Mouse (Mus musculus): ENCODE results near the gene Prss22. TPM values are rescaled to one million over a fixed set of nuclear protein-coding genes. Genes with fewer than 3 reads are reported as not detected.

Prss22 gene
- total RNA-seq, 1 experiment: 0.85 TPM

DNA sequence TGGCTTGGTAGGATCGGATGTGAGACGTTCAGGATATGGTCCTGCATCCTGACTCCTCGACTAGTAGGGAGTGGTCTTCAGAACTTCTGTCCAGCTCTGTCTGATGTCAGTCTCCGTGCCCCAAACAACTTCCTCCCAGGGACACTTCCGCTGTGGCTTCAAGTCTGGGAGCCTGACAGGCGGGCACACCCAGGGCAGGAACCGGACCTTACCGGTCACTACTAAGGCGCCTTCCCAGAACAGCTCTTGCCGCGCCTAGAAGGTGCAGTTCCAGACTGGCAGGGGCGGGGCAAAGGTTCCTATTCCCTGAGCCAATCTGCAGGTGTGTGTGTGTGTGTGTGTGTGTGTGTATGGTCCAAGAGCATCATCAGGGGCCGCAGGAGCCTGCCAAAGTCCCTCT is 39.5 kb upstream of the Prss22 start:
- in situ Hi-C loops (cut with MboI; ENCODE audit: low sequenced_read_pairs in 2 of 2, unreplicated experiment in 2 of 2): no loop called here
- Histone ChIP-seq H3K27ac (ENCODE audit: insufficient read depth, low read depth, low read length, poor library complexity, severe bottlenecking) (no peak overlapping the region), H3K4me3 (ENCODE audit: insufficient read depth in 1 of 2, low read depth in 1 of 2, low read length in 2 of 2, poor library complexity in 1 of 2, severe bottlenecking in 1 of 2) (no peak overlapping the region; a peak in 1 of 4 replicates), H3K9ac (ENCODE audit: insufficient read depth, low read depth, low read length, poor library complexity, severe bottlenecking) (no peak overlapping the region), H3K4me1 (ENCODE audit: control insufficient read depth in 2 of 2, insufficient read depth in 2 of 2, low read length in 2 of 2, poor library complexity in 1 of 2) (peaks cover 0 to 6% of the 10 kb centered on the region in 2 experiments; a peak in 1 of 4 replicates), H3K9me3 (ENCODE audit: control insufficient read depth, insufficient read depth, low read depth, low read length) (no peaks in the 10 kb centered on the region), H3K36me3 (ENCODE audit: control insufficient read depth, insufficient read depth, low read length, poor library complexity, severe bottlenecking) (no peaks in the 10 kb centered on the region)
- DNase-seq (ENCODE audit: low read depth, low spot score): no peak
- TF ChIP-seq CHD2 (IDR thresholded peaks at IDR 0.05; ENCODE audit: low read depth, low read length) (no peak), ZNF384 (IDR thresholded peaks at IDR 0.05; ENCODE audit: low read depth, low read length) (no peak), HCFC1 (IDR thresholded peaks at IDR 0.05; ENCODE audit: borderline replicate concordance, insufficient read depth, low read length) (no peak), MAFK (IDR thresholded peaks at IDR 0.05; ENCODE audit: insufficient read depth, low read depth, low read length) (no peak), ZC3H11A (IDR thresholded peaks at IDR 0.05; ENCODE audit: borderline replicate concordance, low read depth, low read length) (no peak)

DNA sequence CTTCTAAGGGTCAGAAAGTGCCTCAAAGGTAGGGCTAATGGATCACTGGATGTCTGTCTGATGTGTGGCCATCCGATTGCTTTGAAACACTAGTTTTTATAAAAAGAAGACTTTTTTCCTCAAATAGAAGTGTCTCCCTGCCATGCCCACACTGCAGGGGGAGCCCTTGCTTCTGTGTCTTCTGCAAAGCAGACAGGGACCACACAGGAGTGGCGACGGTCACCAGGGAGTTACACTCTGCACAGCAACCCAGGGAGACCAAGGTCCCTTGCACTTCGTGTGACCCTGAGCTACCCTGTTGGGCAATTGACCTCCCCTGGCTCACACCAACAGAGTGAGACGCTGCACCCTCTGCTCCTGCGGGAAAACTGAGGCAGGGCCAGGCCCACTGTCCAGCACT is 39.1 kb upstream of the Prss22 start:
- TF ChIP-seq ZC3H11A (IDR thresholded peaks at IDR 0.05; ENCODE audit: borderline replicate concordance, low read depth, low read length): no peak
- no peak for TF ChIP-seq CHD2 (IDR thresholded peaks at IDR 0.05; ENCODE audit: low read depth, low read length)
- no peak for TF ChIP-seq MAFK (IDR thresholded peaks at IDR 0.05; ENCODE audit: insufficient read depth, low read depth, low read length)
- no peak for TF ChIP-seq ZNF384 (IDR thresholded peaks at IDR 0.05; ENCODE audit: low read depth, low read length)
- in situ Hi-C loops (cut with MboI; ENCODE audit: low sequenced_read_pairs in 2 of 2, unreplicated experiment in 2 of 2): no loop called here

DNA sequence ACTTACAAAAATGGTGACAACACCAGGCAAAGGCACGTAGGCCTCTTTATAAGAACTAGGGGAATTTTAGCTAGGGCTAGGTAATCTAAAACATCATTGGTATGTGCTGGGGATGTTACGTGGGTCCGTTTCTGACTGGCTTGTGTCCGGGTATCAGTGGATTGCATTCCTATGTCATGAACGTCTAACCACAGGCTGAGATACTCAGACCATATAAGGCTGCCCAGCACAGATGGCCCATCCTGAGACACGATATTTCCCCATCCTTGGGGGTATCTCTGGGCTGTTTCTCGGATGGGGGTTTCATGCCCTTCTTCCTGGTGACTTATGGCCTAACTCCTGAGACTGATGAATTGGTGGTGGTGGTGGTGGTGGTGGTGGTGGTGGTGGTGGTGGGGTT is 37.2 kb upstream of the Prss22 start:
- in situ Hi-C loops (cut with MboI; ENCODE audit: low sequenced_read_pairs in 2 of 2, unreplicated experiment in 2 of 2): no loop called here
- Histone ChIP-seq H3K4me1 (ENCODE audit: control insufficient read depth in 2 of 2, insufficient read depth in 2 of 2, low read length in 2 of 2, poor library complexity in 1 of 2) (peaks cover 0 to 11% of the 10 kb centered on the region in 2 experiments; a peak in 2 of 4 replicates), H3K27ac (ENCODE audit: insufficient read depth, low read depth, low read length, poor library complexity, severe bottlenecking) (no peak overlapping the region), H3K9ac (ENCODE audit: insufficient read depth, low read depth, low read length, poor library complexity, severe bottlenecking) (no peak overlapping the region), H3K4me3 (ENCODE audit: insufficient read depth in 1 of 2, low read depth in 1 of 2, low read length in 2 of 2, poor library complexity in 1 of 2, severe bottlenecking in 1 of 2) (no peak overlapping the region), H3K36me3 (ENCODE audit: control insufficient read depth, insufficient read depth, low read length, poor library complexity, severe bottlenecking) (no peaks in the 10 kb centered on the region), H3K9me3 (ENCODE audit: control insufficient read depth, insufficient read depth, low read depth, low read length) (no peaks in the 10 kb centered on the region)
- no peak for DNase-seq (ENCODE audit: low read depth, low spot score)
- TF ChIP-seq CHD2 (IDR thresholded peaks at IDR 0.05; ENCODE audit: low read depth, low read length) (no peak), HCFC1 (IDR thresholded peaks at IDR 0.05; ENCODE audit: borderline replicate concordance, insufficient read depth, low read length) (no peak), ZC3H11A (IDR thresholded peaks at IDR 0.05; ENCODE audit: borderline replicate concordance, low read depth, low read length) (no peak), MAFK (IDR thresholded peaks at IDR 0.05; ENCODE audit: insufficient read depth, low read depth, low read length) (no peak), ZNF384 (IDR thresholded peaks at IDR 0.05; ENCODE audit: low read depth, low read length) (no peak)

More for the DNA sequence above, 39.1 kb upstream of the Prss22 start:
- Histone ChIP-seq H3K4me3 (ENCODE audit: insufficient read depth in 1 of 2, low read depth in 1 of 2, low read length in 2 of 2, poor library complexity in 1 of 2, severe bottlenecking in 1 of 2) (no peak overlapping the region; a peak in 1 of 4 replicates), H3K27ac (ENCODE audit: insufficient read depth, low read depth, low read length, poor library complexity, severe bottlenecking) (no peak overlapping the region), H3K9me3 (ENCODE audit: control insufficient read depth, insufficient read depth, low read depth, low read length) (no peaks in the 10 kb centered on the region), H3K4me1 (ENCODE audit: control insufficient read depth in 2 of 2, insufficient read depth in 2 of 2, low read length in 2 of 2, poor library complexity in 1 of 2) (peaks cover 0 to 10% of the 10 kb centered on the region in 2 experiments; a peak in 2 of 4 replicates), H3K36me3 (ENCODE audit: control insufficient read depth, insufficient read depth, low read length, poor library complexity, severe bottlenecking) (no peaks in the 10 kb centered on the region), H3K9ac (ENCODE audit: insufficient read depth, low read depth, low read length, poor library complexity, severe bottlenecking) (no peak overlapping the region)
- no peak for DNase-seq (ENCODE audit: low read depth, low spot score)

DNA sequence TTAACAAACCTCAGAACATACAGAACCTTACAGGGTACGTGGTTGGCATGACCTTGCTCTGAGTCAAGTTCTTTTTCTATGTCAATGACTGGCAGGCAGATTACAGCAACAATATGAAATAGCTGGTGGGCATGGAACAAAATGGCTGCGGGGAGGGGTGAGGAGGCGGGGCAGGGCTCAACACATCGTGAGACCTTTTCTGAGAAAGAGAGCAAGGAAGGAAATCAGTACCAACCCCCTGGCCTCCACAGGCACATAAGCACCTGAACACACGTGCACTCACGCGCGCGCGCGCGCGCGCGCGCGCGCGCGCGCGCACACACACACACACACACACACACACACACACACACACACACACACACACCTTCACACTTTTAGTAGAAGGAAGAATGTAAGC is 32.7 kb upstream of the Prss22 start:
- Histone ChIP-seq H3K9me3 (ENCODE audit: control insufficient read depth, insufficient read depth, low read depth, low read length) (no peaks in the 10 kb centered on the region), H3K36me3 (ENCODE audit: control insufficient read depth, insufficient read depth, low read length, poor library complexity, severe bottlenecking) (no peaks in the 10 kb centered on the region), H3K9ac (ENCODE audit: insufficient read depth, low read depth, low read length, poor library complexity, severe bottlenecking) (peak overlapping the region; percentile 55; the same call in 1 of the 2 replicates), H3K4me3 (ENCODE audit: insufficient read depth in 1 of 2, low read depth in 1 of 2, low read length in 2 of 2, poor library complexity in 1 of 2, severe bottlenecking in 1 of 2) (peak overlapping the region; percentile 31 to 60), H3K4me1 (ENCODE audit: control insufficient read depth in 2 of 2, insufficient read depth in 2 of 2, low read length in 2 of 2, poor library complexity in 1 of 2) (peaks cover 0 to 10% of the 10 kb centered on the region in 2 experiments; a peak in 2 of 4 replicates), H3K27ac (ENCODE audit: insufficient read depth, low read depth, low read length, poor library complexity, severe bottlenecking) (no peak overlapping the region)
- no peak for DNase-seq (ENCODE audit: low read depth, low spot score)
- TF ChIP-seq MAFK (IDR thresholded peaks at IDR 0.05; ENCODE audit: insufficient read depth, low read depth, low read length) (no peak), ZNF384 (IDR thresholded peaks at IDR 0.05; ENCODE audit: low read depth, low read length) (no peak), HCFC1 (IDR thresholded peaks at IDR 0.05; ENCODE audit: borderline replicate concordance, insufficient read depth, low read length) (no peak), ZC3H11A (IDR thresholded peaks at IDR 0.05; ENCODE audit: borderline replicate concordance, low read depth, low read length) (no peak), CHD2 (IDR thresholded peaks at IDR 0.05; ENCODE audit: low read depth, low read length) (no peak)
- in situ Hi-C loops (cut with MboI; ENCODE audit: low sequenced_read_pairs in 2 of 2, unreplicated experiment in 2 of 2): no loop called here

DNA sequence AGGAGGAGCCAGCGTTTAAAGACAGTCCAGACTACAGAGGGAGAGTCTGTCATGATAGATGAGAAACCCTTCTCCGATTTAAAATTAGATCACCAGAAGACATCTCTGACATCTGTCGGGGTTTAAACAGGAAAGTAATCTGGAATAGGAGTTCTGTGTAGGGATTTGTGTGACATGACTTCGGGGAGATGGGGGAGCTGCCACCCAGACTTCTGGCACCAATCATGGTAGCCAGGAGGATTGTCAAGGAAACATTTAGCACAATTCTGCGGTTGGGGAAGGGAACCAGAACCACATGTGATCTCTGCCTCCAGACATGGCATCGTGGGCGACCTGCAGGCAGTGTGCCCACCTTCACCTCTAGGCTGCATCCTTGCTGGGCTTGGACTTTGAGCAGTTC is 31.6 kb upstream of the Prss22 start:
- H3K4me3 ChIP-seq (ENCODE audit: insufficient read depth in 1 of 2, low read depth in 1 of 2, low read length in 2 of 2, poor library complexity in 1 of 2, severe bottlenecking in 1 of 2): no peak overlapping the region
- no peak overlapping the region for H3K9ac ChIP-seq (ENCODE audit: insufficient read depth, low read depth, low read length, poor library complexity, severe bottlenecking)
- no peaks in the 10 kb centered on the region for H3K36me3 ChIP-seq (ENCODE audit: control insufficient read depth, insufficient read depth, low read length, poor library complexity, severe bottlenecking)
- TF ChIP-seq ZNF384 (IDR thresholded peaks at IDR 0.05; ENCODE audit: low read depth, low read length) (no peak), MAFK (IDR thresholded peaks at IDR 0.05; ENCODE audit: insufficient read depth, low read depth, low read length) (no peak)
- DNase-seq (ENCODE audit: low read depth, low spot score): no peak
- no peak overlapping the region for H3K27ac ChIP-seq (ENCODE audit: insufficient read depth, low read depth, low read length, poor library complexity, severe bottlenecking)
- in situ Hi-C loops (cut with MboI; ENCODE audit: low sequenced_read_pairs in 2 of 2, unreplicated experiment in 2 of 2): no loop called here
- H3K4me1 ChIP-seq (ENCODE audit: control insufficient read depth in 2 of 2, insufficient read depth in 2 of 2, low read length in 2 of 2, poor library complexity in 1 of 2): peaks cover 0 to 10% of the 10 kb centered on the region in 2 experiments; a peak in 2 of 4 replicates
- H3K9me3 ChIP-seq (ENCODE audit: control insufficient read depth, insufficient read depth, low read depth, low read length): no peaks in the 10 kb centered on the region
